8 mouse cellular contexts compared by ENCODE assay signal in genomic region chr2:150765619-150766018, GRCm38 (mm10). TPM values are rescaled to one million over a fixed set of nuclear protein-coding genes. Genes with fewer than 3 reads are reported as not detected.
DNase-seq lines count a peak whose midpoint lies in the region; ATAC-seq lines count a peak whose summit lies in the region.

No protein-coding gene starts in this region.

- H3K27ac ChIP-seq in forebrain, embryonic 14.5 days (ENCODE audit: low read depth, low read length): peak overlapping the region; percentile 56

- peak; percentile 81 for ATAC-seq in forebrain, embryonic 14.5 days
- ATAC-seq in activated CD4-positive, CD25-positive, alpha-beta regulatory T cell, adult 4 months: no peak

- peak; percentile 37 to 65 for DNase-seq in layer of hippocampus, adult 18-20 months (ENCODE audit: low spot score in 2 of 2)
- no peak for DNase-seq in layer of hippocampus, postnatal 25 days (ENCODE audit: extremely low spot score in 1 of 2, low spot score in 1 of 2)
- DNase-seq in cerebellum, adult 9-10 months: peak; percentile 55
- DNase-seq in forebrain, embryonic 14.5 days (ENCODE audit: low spot score): peak; percentile 73
- DNase-seq in layer of hippocampus, postnatal 36 days: peak; percentile 48 to 60
- DNase-seq in thymus, adult 18-20 months: no peak
- DNase-seq in gastrocnemius, postnatal 25 days: no peak

- peaks cover 13% of the 10 kb centered on the region for H3K4me1 ChIP-seq in forebrain, embryonic 14.5 days (ENCODE audit: control insufficient read depth, insufficient read depth, low read length)

- peaks cover 40% of the 10 kb centered on the region for H3K36me3 ChIP-seq in forebrain, embryonic 14.5 days (ENCODE audit: control insufficient read depth, insufficient read depth, low read length)

- H3K27me3 ChIP-seq in forebrain, embryonic 14.5 days (replicated peaks; ENCODE audit: control insufficient read depth, insufficient read depth, low read length): no peaks in the 10 kb centered on the region

- WGBS in forebrain, embryonic 14.5 days: 3% methylated on average over 2 of the region's 2 CpGs

- H3K4me2 ChIP-seq in forebrain, embryonic 14.5 days (ENCODE audit: low read length): no peak overlapping the region

- H3K9me3 ChIP-seq in forebrain, embryonic 14.5 days (replicated peaks; ENCODE audit: control insufficient read depth, low read length): no peaks in the 10 kb centered on the region

- H3K4me3 ChIP-seq in forebrain, embryonic 14.5 days (ENCODE audit: low read depth, low read length): no peak overlapping the region

- H3K9ac ChIP-seq in forebrain, embryonic 14.5 days (ENCODE audit: low read length): no peak overlapping the region

RNA-seq across cellular contexts. Expression of gene Entpd6, which starts 16.8 kb away (rescaled TPM):
- 10 to 100 TPM; 68.1 to 69.5 TPM for total RNA-seq in layer of hippocampus, adult 18-20 months (2021)
- total RNA-seq in layer of hippocampus, postnatal 25 days (2021): 10 to 100 TPM; 65.9 to 70.6 TPM
- 32.6 and 41.3 TPM in 2 replicates for polyA plus RNA-seq in forebrain, embryonic 14.5 days (2014; fragmentation: Nextera tagmentation; extraction: Ambion mirVana)
- 10 to 100 TPM; 66.2 to 67.6 TPM for total RNA-seq in layer of hippocampus, postnatal 36 days (2021)
- total RNA-seq in gastrocnemius, postnatal 25 days (2021): 1 to 10 TPM; 7.1 to 8.4 TPM
- polyA plus RNA-seq in activated CD4-positive, CD25-positive, alpha-beta regulatory T cell, adult 4 months (2017; shearing (Covaris generic)): 10 to 100 TPM; 26.3 to 27.8 TPM

RNA-seq across cellular contexts. Expression of gene Pygb, which starts 20.9 kb away (rescaled TPM):
- 100 to 1,000 TPM; 210 to 214 TPM for total RNA-seq in layer of hippocampus, adult 18-20 months (2021)
- total RNA-seq in layer of hippocampus, postnatal 25 days (2021): 100 to 1,000 TPM; 172 to 203 TPM
- polyA plus RNA-seq in forebrain, embryonic 14.5 days (2014; fragmentation: Nextera tagmentation; extraction: Ambion mirVana): 50.7 and 57.9 TPM in 2 replicates
- 100 to 1,000 TPM; 196 to 204 TPM for total RNA-seq in layer of hippocampus, postnatal 36 days (2021)
- 1 to 10 TPM; 4.0 to 7.7 TPM for total RNA-seq in gastrocnemius, postnatal 25 days (2021)
- 10 to 100 TPM; 33.1 to 49.4 TPM for polyA plus RNA-seq in activated CD4-positive, CD25-positive, alpha-beta regulatory T cell, adult 4 months (2017; shearing (Covaris generic))

Comparison
In these comparisons a context has a peak if more than half of its experiments do, and no peak if none do; other contexts are left out.
1. DNase-seq: peak in layer of hippocampus, adult 18-20 months (2 of 2), cerebellum, adult 9-10 months (single experiment), forebrain, embryonic 14.5 days (single experiment) and layer of hippocampus, postnatal 36 days (2 of 2); none in layer of hippocampus, postnatal 25 days (0 of 2), thymus, adult 18-20 months (0 of 2) and gastrocnemius, postnatal 25 days (single experiment).
2. RNA of gene Entpd6, which starts 16.8 kb away (total RNA-seq): 65.9 to 70.6 TPM in layer of hippocampus, postnatal 25 days, 68.1 to 69.5 TPM in layer of hippocampus, adult 18-20 months and 66.2 to 67.6 TPM in layer of hippocampus, postnatal 36 days; 7.1 to 8.4 TPM in gastrocnemius, postnatal 25 days; every median in the first group is over 4 times any median in the second.
3. RNA of gene Pygb, which starts 20.9 kb away (total RNA-seq): 210 to 214 TPM in layer of hippocampus, adult 18-20 months, 196 to 204 TPM in layer of hippocampus, postnatal 36 days and 172 to 203 TPM in layer of hippocampus, postnatal 25 days; 4.0 to 7.7 TPM in gastrocnemius, postnatal 25 days; every median in the first group is over 10 times any median in the second.